Mouse (Mus musculus) frontal cortex, adult 2 months (tissue): ENCODE data around the gene Pemt. TPM values are rescaled to one million over a fixed set of nuclear protein-coding genes. Genes with fewer than 3 reads are reported as not detected.
A peak's percentile ranks its signal among the peaks of the same experiment; 100 is the strongest.
"Not testable (repeated sequence)": the region's sequence is repeated elsewhere in the genome, so short reads cannot be mapped to it uniquely, and the experiment has no call there.

ENCODE experiments used
- DNase-seq, 2 experiments: peaks; one replicate each; pipeline ENCODE4 v3.0.0; 2022; ENCODE audit warnings: low spot score in 1 of 2; ENCODE audit errors: extremely low spot score in 1 of 2
- polyA plus RNA-seq: library from polyadenylated mRNA; depleted of rRNA; stranded (reverse); fragments of >200 nt; gene quantifications from 2 replicates; pipeline ENCODE4 v1.2.3, GENCODE M21; 2012; rRNA removed

The Pemt gene
- polyA plus RNA-seq, 1 experiment: 5.8 TPM

DNA sequence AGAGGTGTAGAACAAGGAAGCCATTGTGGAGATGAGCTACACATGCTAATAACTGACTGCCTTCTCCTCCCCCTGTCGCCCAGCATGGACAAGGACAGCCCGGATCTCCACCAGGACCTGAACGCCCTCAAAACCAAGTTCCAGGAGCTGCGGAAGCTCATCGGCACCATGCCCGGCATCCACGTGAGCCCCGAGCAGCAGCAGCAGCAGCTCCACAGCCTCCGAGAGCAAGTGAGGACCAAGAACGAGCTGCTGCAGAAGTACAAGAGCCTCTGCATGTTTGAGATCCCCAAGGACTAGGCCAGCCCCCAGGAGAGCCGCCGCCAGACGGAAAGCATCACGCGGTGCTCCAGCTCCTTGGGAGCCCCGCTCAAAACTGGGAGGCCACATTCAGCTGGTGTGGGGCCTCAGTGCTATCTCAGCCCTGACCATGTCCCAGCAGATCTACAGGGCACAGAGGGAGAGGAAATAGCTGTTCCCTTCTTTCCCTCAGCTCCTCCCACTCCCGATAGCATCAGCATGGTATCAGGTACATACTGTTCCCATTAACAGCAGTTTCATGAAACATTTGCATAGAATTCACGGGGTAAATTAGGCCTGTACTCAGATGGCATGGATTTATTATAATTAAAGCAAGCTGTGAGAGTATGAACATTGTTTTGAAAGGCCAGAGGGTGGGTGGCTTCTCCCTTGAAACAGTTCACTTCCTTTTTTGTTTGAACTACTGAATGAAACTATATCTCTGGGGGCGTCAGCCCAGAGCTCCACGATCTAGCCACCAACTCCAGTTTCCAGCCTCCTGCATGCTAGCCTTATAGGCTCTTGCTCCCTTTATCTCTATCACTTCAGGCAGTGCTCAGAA lies 85.6 kb downstream of the Pemt start:
- DNase-seq: no peak

DNA sequence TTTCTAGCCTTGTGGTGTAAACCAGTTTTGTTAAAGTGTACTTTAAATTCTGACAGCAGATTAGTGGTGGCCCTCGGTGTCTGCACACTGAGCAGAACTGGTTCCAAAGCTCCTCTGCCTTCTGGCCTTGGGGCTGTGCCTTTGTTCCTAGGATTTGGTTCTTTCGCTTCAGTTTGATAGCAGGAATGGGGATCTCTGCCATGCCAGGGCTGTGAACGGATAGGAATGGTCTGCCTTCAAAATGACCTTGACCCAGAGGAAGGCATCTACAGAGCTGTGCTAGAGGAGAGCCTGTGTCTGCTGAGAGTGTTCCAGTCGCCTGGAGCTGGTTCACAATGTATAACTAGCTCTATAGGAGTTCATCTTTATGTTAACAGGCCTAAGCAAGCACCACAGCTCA lies 86.8 kb downstream of the Pemt start:
- DNase-seq: no peak

DNA sequence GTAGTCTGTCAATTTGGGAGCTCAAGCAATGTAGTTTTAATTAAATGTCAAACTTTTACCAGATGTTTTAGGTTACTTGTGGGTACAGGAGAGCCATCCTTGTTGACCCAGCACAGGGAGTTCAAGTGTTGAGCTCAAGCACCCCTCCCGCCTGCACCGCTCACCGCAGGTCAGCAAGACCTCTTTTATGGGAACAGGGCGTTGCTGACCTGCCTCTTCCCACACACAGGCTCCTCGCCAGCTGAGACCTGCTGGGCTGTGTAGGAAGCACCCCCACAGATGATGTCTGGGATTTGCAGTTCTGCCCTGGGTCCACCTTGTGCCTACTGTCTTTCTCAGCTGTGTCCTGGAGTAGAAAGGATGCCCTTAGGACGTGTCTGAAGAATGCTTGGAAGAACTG lies 89.5 kb downstream of the Pemt start:
- no peak for DNase-seq

DNA sequence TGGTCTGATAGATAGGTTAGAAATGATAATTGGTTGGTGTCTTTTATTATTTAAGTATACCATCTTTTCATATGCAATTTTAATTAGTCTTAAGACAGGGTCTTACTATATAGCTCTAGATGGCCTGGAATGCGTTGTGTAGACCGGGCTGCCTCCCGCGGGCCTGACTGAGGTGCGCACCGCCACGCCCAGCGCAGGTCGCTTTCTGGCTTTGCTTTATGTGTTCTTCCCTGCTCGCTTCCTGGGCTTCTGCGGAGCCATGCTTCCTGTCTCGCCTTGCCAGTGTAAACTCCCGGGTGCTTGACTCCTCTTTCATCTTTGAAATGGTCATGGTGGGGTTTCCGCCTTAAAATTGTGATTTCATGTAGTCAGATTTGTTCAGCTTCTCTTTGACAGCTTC lies 93.4 kb downstream of the Pemt start:
- no peak for DNase-seq

DNA sequence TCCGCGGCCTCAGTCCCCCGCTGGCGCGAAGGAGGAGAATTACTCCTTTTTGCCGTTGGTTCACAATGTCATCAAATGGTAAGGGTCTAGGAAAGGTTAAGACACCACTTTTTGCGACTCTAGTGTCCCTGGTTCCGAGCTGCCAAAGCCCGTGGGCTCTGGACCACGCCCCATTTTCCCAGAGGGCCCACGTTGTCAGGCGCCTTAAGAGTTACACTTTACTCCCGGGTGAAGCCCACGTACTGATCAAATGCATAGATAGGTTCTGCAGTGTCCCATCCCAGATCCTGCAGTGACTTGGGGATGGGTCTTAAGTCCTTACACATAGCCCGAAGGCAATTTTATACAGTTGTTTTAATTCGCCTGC lies 97.9 kb downstream of the Pemt start:
- no peak for DNase-seq

DNA sequence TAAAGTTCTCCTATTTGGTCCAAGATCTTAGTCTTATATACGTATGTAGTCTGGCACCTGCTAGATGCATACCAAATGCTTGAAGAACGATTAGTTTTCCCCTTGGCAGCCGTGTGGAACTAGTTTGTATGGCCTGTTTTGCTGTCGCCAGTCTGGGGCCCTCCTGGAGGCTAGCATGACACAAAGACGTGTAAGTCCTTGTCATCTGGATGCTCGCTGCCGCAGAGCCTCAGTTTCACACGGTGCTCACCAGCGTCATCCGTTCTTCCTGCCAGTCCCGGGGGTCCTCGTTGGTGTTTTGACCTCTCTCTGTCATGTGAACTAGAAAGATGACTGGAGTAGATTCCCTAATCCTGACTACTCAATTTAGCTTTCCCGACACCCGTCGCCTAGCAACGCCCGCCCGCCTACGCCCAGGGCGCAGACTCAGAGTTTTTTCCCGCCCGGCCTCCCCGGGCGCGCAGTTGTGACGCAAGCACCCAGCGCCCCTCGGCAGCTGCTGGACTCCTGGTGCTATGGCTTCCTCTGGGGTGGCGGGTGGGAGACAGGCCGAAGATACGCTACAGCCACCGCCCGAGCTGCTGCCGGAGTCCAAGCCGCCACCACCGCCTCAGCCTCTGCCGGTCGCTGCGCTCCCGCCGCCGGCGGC lies 98.4 kb downstream of the Pemt start, which contains the start of gene Med9:
Med9 (plus strand) TSS at position 455 of the 649 bp plus-strand sequence.
- peak; percentile 89 to 97 for DNase-seq

DNA sequence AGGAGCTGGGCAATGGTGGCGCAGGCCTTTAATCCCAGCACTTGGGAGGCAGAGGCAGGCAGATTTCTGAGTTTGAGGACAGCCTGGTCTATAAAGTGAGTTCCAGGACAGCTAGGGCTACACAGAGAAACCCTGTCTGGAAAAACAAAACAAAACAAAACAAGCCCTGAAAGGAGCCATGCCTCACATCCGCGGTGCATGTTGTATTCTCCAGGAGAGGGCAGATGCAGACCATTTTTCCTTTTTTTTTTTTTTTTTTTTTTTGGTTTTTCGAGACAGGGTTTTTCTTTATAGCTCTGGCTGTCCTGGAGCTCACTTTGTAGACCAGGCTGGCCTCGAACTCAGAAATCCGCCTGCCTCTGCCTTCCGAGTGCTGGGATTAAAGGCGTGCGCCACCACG lies 101.4 kb downstream of the Pemt start:
- DNase-seq: not testable (repeated sequence)

DNA sequence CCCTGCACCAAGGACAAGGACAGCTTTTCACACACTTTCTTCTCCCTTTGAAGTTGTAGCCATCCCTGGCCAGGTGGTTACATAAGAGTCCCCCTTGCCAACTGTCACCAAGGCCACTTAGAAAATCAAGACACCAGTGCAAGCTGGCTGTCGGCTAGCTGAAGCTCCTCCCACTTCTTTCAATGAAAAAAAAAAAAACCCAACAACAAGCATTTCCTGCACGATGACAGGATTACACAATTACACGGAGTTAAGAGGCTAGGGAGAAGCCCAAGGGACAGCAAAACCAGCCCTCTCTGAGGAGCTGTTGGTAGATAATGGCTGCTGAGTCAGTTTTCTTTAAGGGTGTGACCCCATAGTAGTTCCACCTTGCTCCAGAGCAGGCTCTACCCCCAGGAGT lies 104.9 kb downstream of the Pemt start:
- no peak for DNase-seq

DNA sequence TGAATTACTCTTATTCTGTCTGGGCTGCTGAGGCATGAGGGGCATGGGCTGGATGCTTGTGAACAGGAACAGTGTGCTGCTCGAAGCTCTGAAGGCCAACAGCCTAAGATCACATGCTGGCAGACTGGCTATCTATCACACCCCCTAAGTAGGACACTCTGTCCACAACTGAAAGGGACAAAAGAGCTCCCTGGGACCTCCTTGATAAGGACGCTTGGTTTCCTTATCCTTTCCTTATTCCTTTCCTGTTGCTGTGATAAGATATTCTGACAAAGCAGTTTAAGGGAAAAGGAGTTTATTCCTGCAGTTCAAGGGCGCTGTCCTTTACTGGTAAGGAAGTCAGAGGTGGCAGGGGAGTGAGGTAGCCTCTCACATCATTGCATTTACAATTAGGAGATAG lies 105.6 kb downstream of the Pemt start:
- no peak for DNase-seq

DNA sequence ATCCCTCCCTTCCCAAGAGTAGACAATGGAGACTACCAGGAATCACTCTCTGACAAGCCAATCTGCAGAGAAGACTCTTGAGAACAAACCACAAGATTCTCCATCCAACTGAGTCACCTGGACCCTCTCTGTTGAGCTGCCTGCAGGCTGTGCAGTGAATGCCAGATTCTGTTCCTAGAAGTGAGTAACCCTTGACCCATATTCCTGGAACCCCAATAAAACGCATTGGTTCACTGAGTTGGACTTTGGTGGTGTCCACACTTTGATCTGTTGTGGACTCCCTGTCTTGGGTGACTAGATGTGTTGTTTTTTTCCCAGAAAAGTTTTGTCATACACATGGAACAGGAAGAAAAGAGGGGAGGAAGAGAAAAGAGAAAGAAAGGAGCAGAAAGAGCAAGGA lies 106.5 kb downstream of the Pemt start:
- DNase-seq: no peak

DNA sequence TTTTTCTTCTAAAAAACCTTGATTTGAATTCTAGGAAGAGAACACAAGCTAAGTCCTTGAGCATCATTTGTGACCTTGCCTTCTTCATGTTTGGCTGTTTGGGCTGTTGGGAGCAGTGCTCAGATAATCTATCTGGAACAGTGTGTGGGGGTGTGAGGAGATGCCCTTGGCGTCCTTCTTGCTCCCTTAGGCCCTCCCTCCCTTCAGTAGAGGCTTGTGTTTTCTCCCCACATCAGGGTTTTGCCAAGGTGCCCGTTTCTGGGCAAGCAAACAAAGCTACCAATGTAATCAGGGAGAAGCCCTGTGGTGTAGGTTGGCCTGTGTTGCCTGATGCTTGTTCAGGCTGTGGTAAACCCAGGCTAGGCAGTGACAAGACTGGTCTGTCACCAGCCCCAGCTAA lies 108.7 kb downstream of the Pemt start:
- no peak for DNase-seq

DNA sequence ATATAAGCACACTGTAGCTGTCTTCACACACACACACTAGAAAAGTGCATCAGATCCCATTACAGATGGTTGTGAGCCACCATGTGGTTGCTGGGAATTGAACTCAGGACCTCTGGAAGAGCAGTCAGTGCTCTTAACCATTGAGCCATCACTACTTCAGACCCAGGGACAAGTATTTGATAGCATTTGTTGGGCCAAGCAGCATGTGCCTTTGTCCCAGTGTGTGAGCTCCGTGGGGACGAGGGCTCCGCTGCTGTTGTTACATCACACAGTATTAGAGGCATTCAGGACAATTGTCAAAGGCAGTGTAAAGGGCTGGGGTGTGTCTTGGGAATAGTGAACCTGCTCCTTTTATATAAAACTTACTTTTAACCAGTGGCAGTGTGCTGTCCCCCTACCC lies 109.3 kb downstream of the Pemt start:
- DNase-seq: no peak

DNA sequence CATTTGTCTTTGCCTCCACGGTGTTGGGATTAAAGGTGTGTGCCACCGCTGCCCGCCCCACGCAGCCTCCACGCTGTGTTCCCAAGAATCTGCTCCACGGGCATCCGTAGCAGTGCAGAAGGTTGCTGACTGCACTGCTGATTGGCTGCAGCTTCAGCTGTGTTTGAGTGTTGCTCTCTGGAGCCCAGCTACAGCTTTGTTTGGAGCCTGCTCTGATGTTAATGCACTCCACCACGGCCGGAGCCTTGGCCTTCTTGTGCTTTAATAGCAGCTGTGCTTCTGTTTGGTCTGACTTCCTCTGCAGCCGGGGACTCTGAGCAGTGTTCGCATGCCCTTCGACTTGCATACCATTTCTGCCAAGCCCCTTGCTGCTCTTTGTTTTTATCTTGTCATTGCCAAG lies 112.3 kb downstream of the Pemt start:
- no peak for DNase-seq

DNA sequence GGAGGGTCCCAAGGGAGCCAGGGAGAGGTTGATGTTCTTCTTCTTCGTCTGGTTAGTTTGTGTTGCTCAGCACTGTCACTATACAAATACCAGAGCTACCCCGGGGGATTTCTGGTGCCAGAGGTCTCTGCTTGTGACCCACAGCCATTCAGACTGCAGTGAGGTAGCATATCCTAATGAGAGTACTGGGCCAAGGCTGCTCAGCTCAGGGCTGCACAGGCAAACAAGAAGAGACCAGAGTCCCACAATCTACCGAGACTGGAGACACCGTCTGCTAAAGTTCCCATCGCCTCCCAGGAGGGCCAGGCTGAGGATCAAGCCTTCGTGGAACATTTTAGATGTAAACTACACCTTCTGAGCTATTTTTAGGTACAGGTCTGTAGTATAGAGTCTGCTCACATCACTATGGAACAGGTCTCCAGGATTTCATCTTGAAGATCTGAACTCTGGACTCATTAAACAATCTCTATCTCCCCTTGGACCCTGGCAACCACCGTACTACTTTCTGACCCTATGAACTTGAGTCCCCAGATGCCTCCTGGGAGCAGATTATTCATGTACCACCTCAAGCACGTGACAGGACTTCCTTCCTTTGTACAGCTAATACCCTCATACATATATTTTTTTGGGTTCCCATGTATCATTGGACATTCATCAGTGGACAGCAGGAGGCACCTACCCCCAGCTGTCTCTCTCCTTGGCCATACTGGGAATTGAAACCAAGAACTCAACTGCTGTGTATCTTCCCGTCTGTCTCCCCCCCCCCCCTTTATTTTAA lies 113.5 kb downstream of the Pemt start:
- DNase-seq: no peak

DNA sequence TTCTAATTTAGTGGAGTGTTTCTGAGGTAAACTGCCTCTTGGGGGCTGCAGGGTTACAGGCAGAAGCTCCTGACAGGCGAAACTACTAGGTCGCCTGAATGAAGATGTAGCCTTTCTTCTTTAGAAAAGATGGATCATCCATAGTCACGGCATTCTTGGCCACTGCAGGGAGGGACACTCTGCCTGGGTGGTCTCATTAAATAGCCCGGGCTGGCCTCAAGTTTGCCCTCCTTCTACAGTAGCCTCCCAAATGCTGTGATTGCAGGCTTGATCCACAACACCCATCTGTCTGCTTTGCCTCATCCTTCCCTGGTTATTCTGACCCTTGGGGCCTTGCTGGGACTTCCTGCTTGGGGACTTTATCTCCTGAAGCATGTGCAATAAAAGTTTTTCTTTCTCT lies 116.3 kb downstream of the Pemt start:
- DNase-seq: no peak

DNA sequence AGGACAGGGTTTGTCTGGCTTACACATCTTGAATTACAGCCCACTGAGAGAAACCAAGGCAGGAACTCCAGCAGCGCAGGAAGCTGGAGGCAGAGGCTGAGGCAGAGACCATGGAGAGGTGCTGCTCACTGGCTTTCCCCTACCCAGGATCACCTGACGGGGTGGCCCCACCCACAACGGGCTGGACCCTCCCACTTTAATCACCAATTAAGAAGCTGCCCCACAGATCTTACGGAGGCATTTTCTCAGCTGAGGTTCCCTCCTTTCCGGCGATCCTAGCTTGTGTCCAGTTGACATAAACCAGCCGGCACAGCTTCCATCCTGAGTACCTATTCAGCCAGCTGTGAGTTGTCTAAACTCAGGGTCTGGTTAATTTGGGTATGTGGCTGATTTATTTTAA lies 125.0 kb downstream of the Pemt start:
- DNase-seq: no peak

Other genes with a start within 250 kb of the Pemt start
- 51.5 and 55.8 TPM in 2 replicates for gene Flcn, start 236.5 kb downstream of the Pemt start, polyA plus RNA-seq
- 64.9 and 67.0 TPM in 2 replicates for gene Nt5m, start 207.0 kb downstream of the Pemt start, polyA plus RNA-seq
- 51.9 and 56.2 TPM in 2 replicates for gene Cops3, start 206.7 kb downstream of the Pemt start, polyA plus RNA-seq
- 43.6 and 44.0 TPM in 2 replicates for gene Med9, start 98.3 kb downstream of the Pemt start, polyA plus RNA-seq
- 3.0 and 4.4 TPM in 2 replicates for gene Rasd1, start 81.5 kb downstream of the Pemt start, polyA plus RNA-seq
- gene Rai1, start 58.5 kb upstream of the Pemt start, polyA plus RNA-seq: 47.8 and 53.3 TPM in 2 replicates
- gene Srebf1, start 176.1 kb upstream of the Pemt start, polyA plus RNA-seq: 63.2 and 78.3 TPM in 2 replicates